Mouse (Mus musculus) retina, embryonic 14.5 days (tissue): ENCODE measurements around the gene Daam2.

Source experiments
- DNase-seq: peaks from one replicate; pipeline ENCODE4 v3.0.0-alpha.2; 2015; ENCODE audit warnings: low spot score

Daam2 gene

GRCm38 (mm10) chr17:49430136-49430535 lies 134.0 kb downstream of the Daam2 start:
- DNase-seq, result no peak

GRCm38 (mm10) chr17:49429471-49430129 lies 134.5 kb downstream of the Daam2 start:
- no peak for DNase-seq

GRCm38 (mm10) chr17:49428751-49429415 lies 135.3 kb downstream of the Daam2 start:
- no peak for DNase-seq

GRCm38 (mm10) chr17:49428239-49428688 lies 135.9 kb downstream of the Daam2 start, which contains the start of gene Mocs1:
Gene Mocs1 (plus strand): TSS chr17:49428362.
- peak; percentile 92 for DNase-seq

- peak; percentile 56 for DNase-seq
These were observed 136.4 kb downstream of the Daam2 start for GRCm38 (mm10) chr17:49427631-49428238.

GRCm38 (mm10) chr17:49423872-49424271 lies 140.3 kb downstream of the Daam2 start:
- DNase-seq, result no peak

- no peak for DNase-seq
These were observed 141.1 kb downstream of the Daam2 start for GRCm38 (mm10) chr17:49423067-49423325.

- DNase-seq, result no peak
These were observed 141.7 kb downstream of the Daam2 start for GRCm38 (mm10) chr17:49422286-49423066.

GRCm38 (mm10) chr17:49419813-49420212 lies 144.3 kb downstream of the Daam2 start:
- no peak for DNase-seq

- no peak for DNase-seq
These were observed 147.9 kb downstream of the Daam2 start for GRCm38 (mm10) chr17:49416228-49416627.

GRCm38 (mm10) chr17:49413554-49413953 lies 150.6 kb downstream of the Daam2 start:
- peak; percentile 37 for DNase-seq

- no peak for DNase-seq
These were observed 151.2 kb downstream of the Daam2 start for GRCm38 (mm10) chr17:49412974-49413373.
